Mouse (Mus musculus) spleen, adult 2 months (tissue): Measurements from ENCODE around the gene Nrxn3.

Experiments used
- CTCF ChIP-seq: fragments of 200-500 bp; IDR thresholded peaks from 2 replicates; pipeline ENCODE4 v1.5.1; 2011; ENCODE audit warnings: mild to moderate bottlenecking, inconsistent platforms; ENCODE audit not compliant: insufficient read depth, insufficient read length, insufficient replicate concordance; ENCODE audit errors: extremely low read depth
- POLR2A ChIP-seq: fragments of 200-500 bp; IDR thresholded peaks from 2 replicates; pipeline ENCODE4 v1.6.1; 2011; ENCODE audit warnings: low read depth, low read length, inconsistent platforms

GRCm38 (mm10) chr12:89836271-89836670 lies 1113.6 kb downstream of the Nrxn3 start:
- TF ChIP-seq CTCF = no peak
- no peak for TF ChIP-seq POLR2A
